Mouse (Mus musculus) lung, embryonic 15.5 days (tissue): Measurements from ENCODE around the gene Relch. TPM values are rescaled to one million over a fixed set of nuclear protein-coding genes. Genes with fewer than 3 reads are reported as not detected.

Experiments
- ATAC-seq: fragments of 200-750 bp; cut with Nextera tagmentation; 2 replicates; pipeline ENCODE4 v1.8.0; 2017; ENCODE audit warnings: moderate number of reproducible peaks, borderline replicate concordance; ENCODE audit not compliant: low FRiP score, low TSS enrichment; ENCODE audit errors: extremely low read depth
- H3K27ac ChIP-seq: fragments of 300-500 bp; sonication (generic); 2 replicates; pipeline ENCODE4 v1.5.1; 2015; ENCODE audit warnings: moderate library complexity, mild to moderate bottlenecking, inconsistent platforms
- H3K27me3 ChIP-seq: fragments of 300-500 bp; sonication (generic); 2 replicates; pipeline ENCODE4 v1.6.1; 2015; ENCODE audit warnings: inconsistent platforms
- H3K36me3 ChIP-seq: fragments of 300-500 bp; sonication (generic); 2 replicates; pipeline ENCODE4 v1.6.1; 2015; ENCODE audit warnings: inconsistent platforms
- H3K4me1 ChIP-seq: fragments of 300-500 bp; sonication (generic); 2 replicates; pipeline ENCODE4 v1.6.1; 2015; ENCODE audit warnings: inconsistent platforms
- H3K4me2 ChIP-seq: fragments of 300-500 bp; sonication (generic); 2 replicates; pipeline ENCODE4 v1.6.1; 2015; ENCODE audit warnings: inconsistent platforms, mild to moderate bottlenecking, moderate library complexity
- H3K4me3 ChIP-seq: fragments of 300-500 bp; sonication (generic); 2 replicates; pipeline ENCODE4 v1.5.1; 2015; ENCODE audit warnings: mild to moderate bottlenecking, inconsistent platforms
- H3K9ac ChIP-seq: fragments of 300-500 bp; sonication (generic); 2 replicates; pipeline ENCODE4 v1.6.1; 2015; ENCODE audit warnings: inconsistent platforms
- H3K9me3 ChIP-seq: fragments of 300-500 bp; sonication (generic); 2 replicates; pipeline ENCODE4 v1.6.1; 2016; ENCODE audit warnings: inconsistent platforms
- WGBS: fragments of 180-500 bp; shearing (Covaris S2); methylation state at CpG from one replicate; pipeline ENCODE4 v1.1.7; 2015; 5-methylcytosine and 5-hydroxymethylcytosine counted together
- polyA plus RNA-seq: library from polyadenylated mRNA; unstranded; fragments of >200 nt; fragmentation: Nextera tagmentation; extraction: Ambion mirVana; gene quantifications from 2 replicates; pipeline ENCODE4 v1.2.1, GENCODE M21; 2015

The Relch gene
- polyA plus RNA-seq, 1 experiment from 2014 or later, result 24.0 TPM

- H3K4me1 ChIP-seq, result no peaks in the 10 kb centered on the region
- H3K27me3 ChIP-seq, result no peaks in the 10 kb centered on the region
- ATAC-seq, result no peak
- H3K4me3 ChIP-seq, result no peak overlapping the region
- H3K9me3 ChIP-seq, result no peaks in the 10 kb centered on the region
- no peak overlapping the region for H3K4me2 ChIP-seq
- H3K27ac ChIP-seq, result no peak overlapping the region
- no peak overlapping the region for H3K9ac ChIP-seq
- H3K36me3 ChIP-seq, result no peaks in the 10 kb centered on the region
- WGBS, result 25% methylated on average over 3 of the region's 3 CpGs
Measured at GRCm38 (mm10) chr1:105804285-105804684, 140.6 kb downstream of the Relch start.

Other genes starting within 250 kb of the Relch start
- gene Pign, start 184 bp upstream of the Relch start, polyA plus RNA-seq, result 14.7 and 16.4 TPM in 2 replicates
- 2.4 and 2.8 TPM in 2 replicates for gene Tnfrsf11a, start 116.9 kb downstream of the Relch start, polyA plus RNA-seq